Mouse (Mus musculus): Measurements from ENCODE around the gene C87977. TPM values are rescaled to one million over a fixed set of nuclear protein-coding genes. Genes with fewer than 3 reads are reported as not detected.
"Not testable (repeated sequence)": the region's sequence is repeated elsewhere in the genome, so short reads cannot be mapped to it uniquely, and the experiment has no call there.

C87977 gene
- polyA plus RNA-seq (2015; fragmentation: Nextera tagmentation; extraction: Ambion mirVana): not detected in 2 replicates

DNA sequence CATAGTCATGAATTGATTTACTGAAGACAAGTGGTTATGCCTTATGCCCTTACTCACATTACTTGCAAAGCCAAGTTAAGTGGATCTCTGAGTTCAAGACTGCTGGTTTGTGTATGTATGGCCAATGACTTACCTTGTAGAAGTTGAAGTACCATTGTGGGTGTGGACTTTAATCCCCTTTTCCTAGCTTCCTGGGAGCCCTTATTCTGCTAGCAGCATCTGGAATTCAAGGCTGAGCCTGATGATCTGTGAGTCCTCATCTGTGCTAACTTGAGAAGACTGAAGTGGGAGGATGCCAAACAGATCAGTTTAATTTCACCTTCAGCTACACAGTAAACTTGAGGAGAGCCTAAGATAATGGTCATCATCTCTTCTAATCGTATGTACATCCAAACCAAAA lies at the start of gene C87977:
TSS of gene C87977 (minus strand) at position 101 of the 400 bp plus-strand sequence.
- not testable (repeated sequence) for ATAC-seq; H3K4me2 ChIP-seq (replicated peaks); H3K9me3 ChIP-seq; H3K27me3 ChIP-seq (replicated peaks); H3K27ac ChIP-seq; H3K4me1 ChIP-seq (replicated peaks); H3K4me3 ChIP-seq (replicated peaks); H3K9ac ChIP-seq; H3K36me3 ChIP-seq
- 88% methylated on average over 1 of the region's 1 CpGs for WGBS

DNA sequence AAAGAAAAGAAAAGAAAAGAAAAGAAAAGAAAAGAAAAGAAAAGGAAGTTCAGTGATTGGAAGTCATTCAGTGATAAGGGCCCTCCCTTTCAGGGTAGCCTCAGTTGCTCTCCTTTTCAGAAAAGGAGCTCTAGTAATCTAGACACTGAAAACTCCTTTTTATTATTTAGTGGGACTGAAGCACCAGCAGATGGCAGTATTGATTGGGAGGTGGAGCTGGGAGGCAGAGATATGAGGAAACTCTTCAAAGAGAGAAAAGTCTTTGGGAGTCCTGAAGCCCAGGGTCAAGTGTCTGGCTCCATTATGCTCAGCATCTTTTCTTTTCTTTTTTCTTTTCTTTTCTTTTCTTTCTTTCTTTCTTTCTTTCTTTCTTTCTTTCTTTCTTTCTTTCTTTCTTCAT lies 41.6 kb upstream of the C87977 start:
- H3K9me3 ChIP-seq; H3K4me1 ChIP-seq (replicated peaks); H3K27ac ChIP-seq; ATAC-seq; H3K4me3 ChIP-seq (replicated peaks); H3K27me3 ChIP-seq (replicated peaks); H3K9ac ChIP-seq; H3K4me2 ChIP-seq (replicated peaks); H3K36me3 ChIP-seq: not testable (repeated sequence)

DNA sequence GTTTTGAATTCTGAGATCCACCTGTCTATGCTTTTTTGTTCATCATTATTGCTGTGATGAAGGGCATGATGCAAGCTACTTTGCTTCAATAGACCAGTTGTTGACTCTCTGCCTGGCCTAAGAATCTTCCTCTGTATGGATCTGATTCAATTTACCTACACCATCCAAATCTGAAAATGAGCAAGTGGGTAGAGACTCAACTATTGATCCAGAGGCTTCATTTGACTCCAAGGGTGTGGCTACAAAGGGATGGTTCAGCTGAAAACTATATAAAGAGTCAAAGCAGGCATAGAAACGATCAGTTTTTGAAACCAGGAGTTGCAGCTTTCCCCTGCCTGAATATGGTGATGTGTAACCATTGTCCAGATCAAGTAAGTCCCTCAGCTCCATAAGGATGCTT lies 22.7 kb downstream of the C87977 start, which contains the start of gene Oog2:
TSS of gene Oog2 (plus strand) at position 301 of the 400 bp plus-strand sequence.
- Histone ChIP-seq H3K4me3 (replicated peaks) (no peak within 1 kb of the TSS), H3K27ac (no peak within 1 kb of the TSS), H3K36me3 (no peaks in the 10 kb centered on the region), H3K9ac (no peak within 1 kb of the TSS), H3K4me2 (replicated peaks) (no peak within 1 kb of the TSS), H3K9me3 (no peaks in the 10 kb centered on the region), H3K4me1 (replicated peaks) (no peaks in the 10 kb centered on the region), H3K27me3 (replicated peaks) (no peaks in the 10 kb centered on the region)
- no peak for ATAC-seq
- 36% methylated on average over 1 of the region's 1 CpGs for WGBS

DNA sequence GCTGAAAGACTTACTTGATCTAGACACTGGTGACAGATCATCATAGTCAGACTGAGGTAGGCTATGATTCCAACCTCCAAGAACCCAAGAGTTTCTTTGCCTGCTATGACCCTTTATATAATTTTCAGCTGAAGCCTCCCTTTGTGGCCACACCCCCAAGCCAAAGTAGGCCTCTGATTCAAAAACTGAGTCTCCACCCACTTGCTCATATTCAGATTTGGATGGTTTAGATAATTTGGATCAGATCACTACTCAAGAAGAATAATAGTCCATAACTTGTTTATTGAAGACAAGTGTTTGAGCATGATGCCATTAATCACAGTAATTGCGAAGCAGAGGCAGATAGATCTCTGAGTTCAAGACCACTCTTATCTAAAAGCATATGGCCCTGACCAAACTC lies 50.6 kb downstream of the C87977 start, which contains the start of gene Oog3:
TSS of gene Oog3 (minus strand) at position 101 of the 400 bp plus-strand sequence.
- ATAC-seq: no peak
- WGBS: 78% methylated on average over 1 of the region's 1 CpGs

More for the DNA sequence above, 50.6 kb downstream of the C87977 start, which contains the start of gene Oog3:
- Histone ChIP-seq H3K27ac (no peak within 1 kb of the TSS), H3K36me3 (no peaks in the 10 kb centered on the region), H3K9ac (no peak within 1 kb of the TSS), H3K4me1 (replicated peaks) (no peaks in the 10 kb centered on the region), H3K27me3 (replicated peaks) (no peaks in the 10 kb centered on the region), H3K4me2 (replicated peaks) (no peak within 1 kb of the TSS), H3K4me3 (replicated peaks) (no peak within 1 kb of the TSS), H3K9me3 (no peaks in the 10 kb centered on the region; the same call in 1 of the 2 replicates)

Other genes starting within 250 kb of the C87977 start
- not detected in 2 replicates for gene Gm13101, start 246.4 kb downstream of the C87977 start, polyA plus RNA-seq (2015; fragmentation: Nextera tagmentation; extraction: Ambion mirVana)
- gene Pramef17, start 218.9 kb downstream of the C87977 start, polyA plus RNA-seq (2015; fragmentation: Nextera tagmentation; extraction: Ambion mirVana): not detected in 2 replicates
- not detected in 2 replicates for gene Pramel4, start 154.2 kb downstream of the C87977 start, polyA plus RNA-seq (2015; fragmentation: Nextera tagmentation; extraction: Ambion mirVana)
- not detected in 2 replicates for gene Gm13102, start 106.8 kb downstream of the C87977 start, polyA plus RNA-seq (2015; fragmentation: Nextera tagmentation; extraction: Ambion mirVana)
- gene Oog3, start 50.7 kb downstream of the C87977 start, polyA plus RNA-seq (2015; fragmentation: Nextera tagmentation; extraction: Ambion mirVana): not detected in 2 replicates
- gene Oog2, start 22.6 kb downstream of the C87977 start, polyA plus RNA-seq (2015; fragmentation: Nextera tagmentation; extraction: Ambion mirVana): not detected in 2 replicates
- not detected in 2 replicates for gene Pramel5, start 67.2 kb upstream of the C87977 start, polyA plus RNA-seq (2015; fragmentation: Nextera tagmentation; extraction: Ambion mirVana)
- not detected in 2 replicates for gene Gm13128, start 116.9 kb upstream of the C87977 start, polyA plus RNA-seq (2015; fragmentation: Nextera tagmentation; extraction: Ambion mirVana)
- gene Gm13119, start 144.6 kb upstream of the C87977 start, polyA plus RNA-seq (2015; fragmentation: Nextera tagmentation; extraction: Ambion mirVana): not detected in 2 replicates
- not detected in 2 replicates for gene Pramef20, start 164.6 kb upstream of the C87977 start, polyA plus RNA-seq (2015; fragmentation: Nextera tagmentation; extraction: Ambion mirVana)
- gene Pramef12, start 195.1 kb upstream of the C87977 start, polyA plus RNA-seq (2015; fragmentation: Nextera tagmentation; extraction: Ambion mirVana): not detected in 2 replicates
- not detected in 2 replicates for gene 1700012P22Rik, start 225.5 kb upstream of the C87977 start, polyA plus RNA-seq (2015; fragmentation: Nextera tagmentation; extraction: Ambion mirVana)
- gene Gm9944, start 240.0 kb upstream of the C87977 start, polyA plus RNA-seq (2015; fragmentation: Nextera tagmentation; extraction: Ambion mirVana): not detected in 2 replicates